Mouse (Mus musculus): Measurements from ENCODE around the gene Gm13212. TPM values are rescaled to one million over a fixed set of nuclear protein-coding genes. Genes with fewer than 3 reads are reported as not detected.
"Not testable (repeated sequence)": the region's sequence is repeated elsewhere in the genome, so short reads cannot be mapped to it uniquely, and the experiment has no call there.

Gene Gm13212
- total RNA-seq, 1 experiment, result 22.0 TPM

DNA sequence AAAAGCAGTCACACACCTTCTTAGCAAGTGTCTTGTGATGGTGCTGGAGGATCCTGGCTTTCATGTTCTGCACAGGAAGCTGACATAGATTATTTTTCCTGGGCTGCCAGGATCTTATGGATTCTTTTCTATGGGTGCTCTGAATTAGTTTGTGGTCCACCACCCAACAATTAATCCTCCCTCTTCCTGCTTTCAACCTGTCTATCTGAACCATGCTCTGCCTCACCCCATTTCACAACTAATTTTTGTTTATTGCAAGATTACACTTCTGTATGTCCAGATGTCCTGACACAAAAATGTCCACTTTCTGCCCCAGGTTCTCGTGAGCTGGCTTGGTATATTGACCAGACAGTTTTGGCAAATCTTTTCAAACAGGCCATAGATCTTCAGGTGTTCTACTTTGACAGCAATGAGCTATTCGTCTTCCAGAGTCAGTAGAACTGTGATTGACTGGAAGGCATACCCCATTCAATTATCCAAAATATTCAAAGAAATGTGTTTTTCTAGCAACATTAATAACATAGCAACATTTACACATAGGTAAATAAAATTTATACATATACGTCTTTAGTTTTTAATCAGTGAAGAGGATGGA lies 25.4 kb upstream of the Gm13212 start:
- no peak for TF ChIP-seq ZNF384 (IDR thresholded peaks at IDR 0.05; ENCODE audit: low read depth, low read length)
- no peak for TF ChIP-seq MAFK (IDR thresholded peaks at IDR 0.05; ENCODE audit: insufficient read depth, low read depth, low read length)
- no peak for TF ChIP-seq ZC3H11A (IDR thresholded peaks at IDR 0.05; ENCODE audit: borderline replicate concordance, low read depth, low read length)
- no peak for TF ChIP-seq HCFC1 (IDR thresholded peaks at IDR 0.05; ENCODE audit: borderline replicate concordance, insufficient read depth, low read length)
- no peak for TF ChIP-seq CHD2 (IDR thresholded peaks at IDR 0.05; ENCODE audit: low read depth, low read length)
- DNase-seq (ENCODE audit: low read depth, low spot score), result no peak
- Histone ChIP-seq H3K9ac (ENCODE audit: insufficient read depth, low read depth, low read length, poor library complexity, severe bottlenecking) (no peak overlapping the region), H3K9me3 (ENCODE audit: control insufficient read depth, insufficient read depth, low read depth, low read length) (no peaks in the 10 kb centered on the region), H3K4me3 (ENCODE audit: insufficient read depth in 1 of 2, low read depth in 1 of 2, low read length in 2 of 2, poor library complexity in 1 of 2, severe bottlenecking in 1 of 2) (no peak overlapping the region), H3K36me3 (ENCODE audit: control insufficient read depth, insufficient read depth, low read length, poor library complexity, severe bottlenecking) (no peaks in the 10 kb centered on the region; the same call in 1 of the 2 replicates), H3K4me1 (ENCODE audit: control insufficient read depth in 2 of 2, insufficient read depth in 2 of 2, low read length in 2 of 2, poor library complexity in 1 of 2) (peaks cover 4% of the 10 kb centered on the region in 2 experiments), H3K27ac (ENCODE audit: insufficient read depth, low read depth, low read length, poor library complexity, severe bottlenecking) (no peak overlapping the region)
- in situ Hi-C loops (cut with MboI; ENCODE audit: low sequenced_read_pairs in 2 of 2, unreplicated experiment in 2 of 2), result loop anchor here (5.0 to 25.0 kb wide), 3 partner anchors 1535 to 1958 kb away; no protein-coding TSS in a partner anchor

DNA sequence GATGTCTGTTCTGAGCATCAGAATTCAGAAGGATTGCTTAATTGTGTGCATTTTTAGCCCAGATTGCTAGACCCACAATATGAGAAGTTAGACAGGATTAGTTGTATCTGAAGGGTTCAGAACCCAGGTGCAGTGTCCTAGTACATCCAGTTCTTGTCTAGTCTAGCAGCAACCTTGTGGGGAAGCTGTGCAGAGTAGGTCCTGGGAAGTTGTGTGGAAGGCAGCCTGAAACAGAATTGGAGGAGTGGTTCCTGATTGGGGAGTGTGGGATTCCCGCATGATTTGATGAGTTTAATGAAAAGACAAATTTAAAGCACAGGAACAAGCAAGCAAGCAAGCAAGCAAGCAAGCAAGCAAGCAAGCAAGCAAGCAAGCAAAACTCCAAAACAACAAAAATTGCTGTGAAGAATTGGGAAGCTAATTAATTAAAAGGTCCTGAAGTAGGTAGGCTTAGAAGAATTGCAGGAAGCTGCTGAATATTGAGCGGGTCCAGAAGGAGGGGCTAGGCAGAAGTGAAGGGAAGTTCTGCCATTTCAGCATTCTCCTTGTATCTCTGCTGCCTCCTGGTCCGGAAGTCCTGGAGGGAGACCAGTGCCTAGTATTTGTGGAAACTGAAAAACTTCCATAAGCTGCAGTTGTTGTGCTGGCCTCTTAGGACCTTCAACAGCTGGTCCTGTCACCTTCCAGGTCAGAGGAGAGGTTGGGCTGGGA lies 20.7 kb upstream of the Gm13212 start:
- in situ Hi-C loops (cut with MboI; ENCODE audit: low sequenced_read_pairs in 2 of 2, unreplicated experiment in 2 of 2), result loop anchor here (25.0 kb wide), 1 partner anchor 1848 kb away; no protein-coding TSS in a partner anchor
- Histone ChIP-seq H3K27ac (ENCODE audit: insufficient read depth, low read depth, low read length, poor library complexity, severe bottlenecking) (no peak overlapping the region), H3K9me3 (ENCODE audit: control insufficient read depth, insufficient read depth, low read depth, low read length) (no peaks in the 10 kb centered on the region), H3K36me3 (ENCODE audit: control insufficient read depth, insufficient read depth, low read length, poor library complexity, severe bottlenecking) (no peaks in the 10 kb centered on the region), H3K9ac (ENCODE audit: insufficient read depth, low read depth, low read length, poor library complexity, severe bottlenecking) (peak overlapping the region; percentile 2; the same call in 1 of the 2 replicates), H3K4me3 (ENCODE audit: insufficient read depth in 1 of 2, low read depth in 1 of 2, low read length in 2 of 2, poor library complexity in 1 of 2, severe bottlenecking in 1 of 2) (peak overlapping the region; percentile 17 to 51; a peak in 3 of 4 replicates), H3K4me1 (ENCODE audit: control insufficient read depth in 2 of 2, insufficient read depth in 2 of 2, low read length in 2 of 2, poor library complexity in 1 of 2) (no peaks in the 10 kb centered on the region)
- TF ChIP-seq MAFK (IDR thresholded peaks at IDR 0.05; ENCODE audit: insufficient read depth, low read depth, low read length), result peak; percentile 4; the same call in 1 of the 2 replicates
- TF ChIP-seq CHD2 (IDR thresholded peaks at IDR 0.05; ENCODE audit: low read depth, low read length), result no peak
- TF ChIP-seq ZC3H11A (IDR thresholded peaks at IDR 0.05; ENCODE audit: borderline replicate concordance, low read depth, low read length), result no peak; the same call in 1 of the 2 replicates
- DNase-seq (ENCODE audit: low read depth, low spot score), result no peak

DNA sequence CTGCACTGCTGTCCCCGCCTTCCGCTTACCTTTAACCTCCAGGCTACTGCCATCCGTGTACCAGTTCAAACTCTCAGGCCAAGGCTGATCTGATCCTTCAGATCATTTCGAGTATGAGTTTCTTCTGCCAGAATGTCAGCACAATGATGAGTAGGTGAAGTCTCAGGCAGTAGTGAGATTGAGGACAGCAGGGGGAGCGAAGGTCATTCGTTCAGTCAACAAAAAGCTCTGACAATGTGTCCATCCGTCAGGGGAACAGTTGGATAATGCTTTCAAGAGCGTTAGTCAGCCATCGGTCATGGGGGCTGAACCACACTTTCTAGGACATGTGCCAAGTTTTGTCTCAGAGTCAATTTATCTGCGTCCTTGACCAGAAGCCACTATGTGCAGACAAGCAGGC lies 14.5 kb upstream of the Gm13212 start:
- H3K4me3 ChIP-seq (ENCODE audit: insufficient read depth in 1 of 2, low read depth in 1 of 2, low read length in 2 of 2, poor library complexity in 1 of 2, severe bottlenecking in 1 of 2); H3K4me1 ChIP-seq (ENCODE audit: control insufficient read depth in 2 of 2, insufficient read depth in 2 of 2, low read length in 2 of 2, poor library complexity in 1 of 2); H3K27ac ChIP-seq (ENCODE audit: insufficient read depth, low read depth, low read length, poor library complexity, severe bottlenecking); H3K9ac ChIP-seq (ENCODE audit: insufficient read depth, low read depth, low read length, poor library complexity, severe bottlenecking); DNase-seq (ENCODE audit: low read depth, low spot score); H3K9me3 ChIP-seq (ENCODE audit: control insufficient read depth, insufficient read depth, low read depth, low read length); H3K36me3 ChIP-seq (ENCODE audit: control insufficient read depth, insufficient read depth, low read length, poor library complexity, severe bottlenecking): not testable (repeated sequence)
- in situ Hi-C loops (cut with MboI; ENCODE audit: low sequenced_read_pairs in 2 of 2, unreplicated experiment in 2 of 2), result loop anchor here (25.0 kb wide), 1 partner anchor 1842 kb away; no protein-coding TSS in a partner anchor

DNA sequence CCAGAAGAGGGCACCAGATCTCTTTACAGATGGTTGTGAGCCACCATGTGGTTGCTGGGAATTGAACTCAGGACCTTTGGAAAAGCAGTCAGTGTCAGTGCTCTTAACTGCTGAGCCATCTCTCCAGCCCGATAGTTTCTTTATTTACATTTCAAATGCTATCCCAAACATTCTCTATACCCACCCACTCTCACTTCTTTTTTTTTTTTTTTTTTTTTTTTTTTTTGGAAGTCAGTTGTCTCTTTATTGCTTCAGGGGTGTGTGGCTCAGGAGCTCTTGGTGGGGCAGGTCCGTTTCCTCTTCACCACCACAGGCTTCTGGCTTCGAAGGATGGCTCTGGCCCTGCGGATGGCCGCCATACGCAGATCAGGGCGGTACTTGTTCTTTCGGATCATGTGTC lies 8.3 kb upstream of the Gm13212 start:
- peak overlapping the region in 1 of 2 experiments; percentile 41; a peak in 1 of 4 replicates for H3K4me3 ChIP-seq (ENCODE audit: insufficient read depth in 1 of 2, low read depth in 1 of 2, low read length in 2 of 2, poor library complexity in 1 of 2, severe bottlenecking in 1 of 2)
- not testable (repeated sequence) for DNase-seq (ENCODE audit: low read depth, low spot score); H3K9me3 ChIP-seq (ENCODE audit: control insufficient read depth, insufficient read depth, low read depth, low read length); H3K4me1 ChIP-seq (ENCODE audit: control insufficient read depth in 2 of 2, insufficient read depth in 2 of 2, low read length in 2 of 2, poor library complexity in 1 of 2); H3K27ac ChIP-seq (ENCODE audit: insufficient read depth, low read depth, low read length, poor library complexity, severe bottlenecking); H3K9ac ChIP-seq (ENCODE audit: insufficient read depth, low read depth, low read length, poor library complexity, severe bottlenecking); H3K36me3 ChIP-seq (ENCODE audit: control insufficient read depth, insufficient read depth, low read length, poor library complexity, severe bottlenecking)
- in situ Hi-C loops (cut with MboI; ENCODE audit: low sequenced_read_pairs in 2 of 2, unreplicated experiment in 2 of 2), result loop anchor here (5.0 kb wide), 1 partner anchor 174 kb away; no protein-coding TSS in a partner anchor
- TF ChIP-seq ZC3H11A (IDR thresholded peaks at IDR 0.05; ENCODE audit: borderline replicate concordance, low read depth, low read length) (peak; percentile 24; the same call in 1 of the 2 replicates), ZNF384 (IDR thresholded peaks at IDR 0.05; ENCODE audit: low read depth, low read length) (peak; percentile 85; the same call in 1 of the 2 replicates)

DNA sequence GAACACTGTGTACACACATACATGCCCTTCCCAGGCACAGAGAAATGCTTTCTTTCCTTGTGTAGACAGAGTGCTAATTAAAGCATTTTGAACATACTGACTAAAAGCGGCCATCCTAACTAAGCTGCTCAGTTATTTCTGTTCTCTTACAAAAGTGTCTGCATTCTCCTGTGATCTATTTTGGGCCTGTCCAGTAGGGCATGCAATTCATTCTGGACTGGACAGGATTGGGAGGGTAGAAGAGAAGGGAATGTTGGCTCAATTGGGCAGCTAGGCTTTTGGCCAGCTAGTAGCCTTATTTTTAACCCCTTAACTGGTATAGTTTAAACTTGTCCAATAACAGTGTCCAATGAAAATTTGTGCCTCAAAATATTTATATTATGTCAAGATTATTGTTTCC lies 4.6 kb upstream of the Gm13212 start:
- DNase-seq (ENCODE audit: low read depth, low spot score); H3K4me3 ChIP-seq (ENCODE audit: insufficient read depth in 1 of 2, low read depth in 1 of 2, low read length in 2 of 2, poor library complexity in 1 of 2, severe bottlenecking in 1 of 2); H3K36me3 ChIP-seq (ENCODE audit: control insufficient read depth, insufficient read depth, low read length, poor library complexity, severe bottlenecking); H3K27ac ChIP-seq (ENCODE audit: insufficient read depth, low read depth, low read length, poor library complexity, severe bottlenecking); in situ Hi-C loops (cut with MboI; ENCODE audit: low sequenced_read_pairs in 2 of 2, unreplicated experiment in 2 of 2); H3K9me3 ChIP-seq (ENCODE audit: control insufficient read depth, insufficient read depth, low read depth, low read length); H3K9ac ChIP-seq (ENCODE audit: insufficient read depth, low read depth, low read length, poor library complexity, severe bottlenecking); H3K4me1 ChIP-seq (ENCODE audit: control insufficient read depth in 2 of 2, insufficient read depth in 2 of 2, low read length in 2 of 2, poor library complexity in 1 of 2): not testable (repeated sequence)

DNA sequence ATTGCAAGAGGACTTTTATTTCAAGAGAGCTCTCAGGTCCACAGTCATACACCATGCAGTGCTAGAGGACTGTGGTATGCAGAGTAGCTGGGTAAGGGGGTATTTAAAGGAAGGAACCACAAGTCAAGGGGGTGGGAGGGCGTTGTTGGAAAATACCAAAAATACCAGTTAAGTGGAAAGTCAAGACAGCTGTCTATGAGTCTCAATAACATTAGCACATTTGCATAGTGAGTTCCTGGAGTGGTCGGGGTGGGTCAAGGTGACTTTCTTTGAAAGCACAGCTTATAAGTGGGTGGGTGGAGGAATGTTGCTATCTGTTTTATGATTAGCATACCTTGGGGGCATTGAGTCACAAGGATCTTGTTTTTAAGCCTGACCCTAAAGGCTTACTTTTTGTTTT lies 1.1 kb downstream of the Gm13212 start:
- in situ Hi-C loops (cut with MboI; ENCODE audit: low sequenced_read_pairs in 2 of 2, unreplicated experiment in 2 of 2); H3K9ac ChIP-seq (ENCODE audit: insufficient read depth, low read depth, low read length, poor library complexity, severe bottlenecking); H3K9me3 ChIP-seq (ENCODE audit: control insufficient read depth, insufficient read depth, low read depth, low read length); H3K4me3 ChIP-seq (ENCODE audit: insufficient read depth in 1 of 2, low read depth in 1 of 2, low read length in 2 of 2, poor library complexity in 1 of 2, severe bottlenecking in 1 of 2); DNase-seq (ENCODE audit: low read depth, low spot score); H3K27ac ChIP-seq (ENCODE audit: insufficient read depth, low read depth, low read length, poor library complexity, severe bottlenecking); H3K4me1 ChIP-seq (ENCODE audit: control insufficient read depth in 2 of 2, insufficient read depth in 2 of 2, low read length in 2 of 2, poor library complexity in 1 of 2); H3K36me3 ChIP-seq (ENCODE audit: control insufficient read depth, insufficient read depth, low read length, poor library complexity, severe bottlenecking): not testable (repeated sequence)

DNA sequence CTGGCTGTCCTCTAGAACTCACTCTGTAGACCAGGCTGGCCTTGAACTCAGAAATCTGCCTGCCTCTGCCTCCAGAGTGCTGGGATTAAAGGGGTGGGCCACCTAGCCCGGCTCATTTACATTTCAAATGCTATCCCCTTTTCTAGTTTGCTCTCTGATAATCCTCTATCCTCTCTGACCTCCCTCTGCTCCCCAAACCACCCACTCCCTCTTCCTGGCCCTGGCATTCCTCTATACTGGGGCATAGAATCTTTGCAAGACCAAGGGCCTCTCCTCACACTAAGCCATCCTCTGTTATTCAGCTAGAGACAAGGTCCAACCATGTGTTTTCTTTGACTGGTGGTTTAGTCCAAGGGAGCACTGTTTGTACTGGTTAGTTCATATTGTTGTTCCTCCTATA lies 9.2 kb downstream of the Gm13212 start:
- H3K9me3 ChIP-seq (ENCODE audit: control insufficient read depth, insufficient read depth, low read depth, low read length); H3K27ac ChIP-seq (ENCODE audit: insufficient read depth, low read depth, low read length, poor library complexity, severe bottlenecking); DNase-seq (ENCODE audit: low read depth, low spot score); in situ Hi-C loops (cut with MboI; ENCODE audit: low sequenced_read_pairs in 2 of 2, unreplicated experiment in 2 of 2); H3K4me3 ChIP-seq (ENCODE audit: insufficient read depth in 1 of 2, low read depth in 1 of 2, low read length in 2 of 2, poor library complexity in 1 of 2, severe bottlenecking in 1 of 2); H3K4me1 ChIP-seq (ENCODE audit: control insufficient read depth in 2 of 2, insufficient read depth in 2 of 2, low read length in 2 of 2, poor library complexity in 1 of 2); H3K36me3 ChIP-seq (ENCODE audit: control insufficient read depth, insufficient read depth, low read length, poor library complexity, severe bottlenecking); H3K9ac ChIP-seq (ENCODE audit: insufficient read depth, low read depth, low read length, poor library complexity, severe bottlenecking): not testable (repeated sequence)

Measured in ES-E14 (cell line).